Mouse (Mus musculus): ENCODE data around the gene Galnt10.
A peak's percentile ranks its signal among the peaks of the same experiment; 100 is the strongest.

Gene Galnt10

GRCm38 (mm10) chr11:57645018-57645559 lies at the start of gene Galnt10:
Gene Galnt10, plus strand, starts transcription at chr11:57645442.
- peak; percentile 92 for DNase-seq

GRCm38 (mm10) chr11:57595899-57596298 lies 49.3 kb upstream of the Galnt10 start:
- no peak for DNase-seq

GRCm38 (mm10) chr11:57598161-57598560 lies 47.1 kb upstream of the Galnt10 start:
- DNase-seq, result no peak

GRCm38 (mm10) chr11:57599304-57599703 lies 45.9 kb upstream of the Galnt10 start:
- DNase-seq, result no peak

GRCm38 (mm10) chr11:57600113-57600512 lies 45.1 kb upstream of the Galnt10 start:
- no peak for DNase-seq

GRCm38 (mm10) chr11:57600621-57601121 lies 44.6 kb upstream of the Galnt10 start:
- no peak for DNase-seq

GRCm38 (mm10) chr11:57601806-57602455 lies 43.3 kb upstream of the Galnt10 start:
- no peak for DNase-seq

- no peak for DNase-seq
Observed at GRCm38 (mm10) chr11:57605086-57605485, 40.2 kb upstream of the Galnt10 start.

GRCm38 (mm10) chr11:57605660-57606059 lies 39.6 kb upstream of the Galnt10 start:
- no peak for DNase-seq

GRCm38 (mm10) chr11:57614502-57614901 lies 30.7 kb upstream of the Galnt10 start:
- no peak for DNase-seq

- DNase-seq, result no peak
Observed at GRCm38 (mm10) chr11:57615286-57615685, 30.0 kb upstream of the Galnt10 start.

GRCm38 (mm10) chr11:57615871-57616270 lies 29.4 kb upstream of the Galnt10 start:
- no peak for DNase-seq

- DNase-seq, result peak; percentile 74
Observed at GRCm38 (mm10) chr11:57617526-57618264, 27.5 kb upstream of the Galnt10 start.

- no peak for DNase-seq
Observed at GRCm38 (mm10) chr11:57621472-57621871, 23.8 kb upstream of the Galnt10 start.

GRCm38 (mm10) chr11:57621876-57622275 lies 23.4 kb upstream of the Galnt10 start:
- DNase-seq, result no peak

- DNase-seq, result no peak
Observed at GRCm38 (mm10) chr11:57624490-57624893, 20.8 kb upstream of the Galnt10 start.

- no peak for DNase-seq
Observed at GRCm38 (mm10) chr11:57625465-57625864, 19.8 kb upstream of the Galnt10 start.

- DNase-seq, result peak; percentile 73
Observed at GRCm38 (mm10) chr11:57627086-57627735, 18.0 kb upstream of the Galnt10 start.

GRCm38 (mm10) chr11:57631805-57632485 lies 13.3 kb upstream of the Galnt10 start:
- DNase-seq, result peak; percentile 4

- peak; percentile 1 for DNase-seq
Observed at GRCm38 (mm10) chr11:57633006-57633405, 12.2 kb upstream of the Galnt10 start.

GRCm38 (mm10) chr11:57633975-57634585 lies 11.2 kb upstream of the Galnt10 start:
- DNase-seq, result peak; percentile 19

- peak; percentile 6 for DNase-seq
Observed at GRCm38 (mm10) chr11:57635148-57635547, 10.1 kb upstream of the Galnt10 start.

All from thymus, postnatal 4 days (tissue).